Mouse (Mus musculus) cortical plate, adult 2 months (tissue): ENCODE measurements at regions not wholly inside any gene's neighbourhood (a gene's known extent, or its start where the extent isn't known, plus 50 kb on each side); places are given as distances from the start of the nearest gene placed in this dataset.

ENCODE experiments used
- CTCF ChIP-seq: fragments of 200-500 bp; IDR thresholded peaks from 2 replicates; pipeline ENCODE4 v1.5.1; 2011; ENCODE audit warnings: mild to moderate bottlenecking, control low read depth, low read length; ENCODE audit not compliant: insufficient read depth; ENCODE audit errors: extremely low read depth
- POLR2A ChIP-seq: fragments of 200-500 bp; IDR thresholded peaks from 2 replicates; pipeline ENCODE4 v1.6.1; 2011; ENCODE audit warnings: mild to moderate bottlenecking, low read length, control low read depth; ENCODE audit not compliant: insufficient read depth; ENCODE audit errors: extremely low read depth

- TF ChIP-seq CTCF (no peak), POLR2A (no peak)
Measured at GRCm38 (mm10) chr14:105802529-105803280, 93.9 kb downstream of the Spry2 start.
